Mouse (Mus musculus): ENCODE results near the gene Sphk2. TPM values are rescaled to one million over a fixed set of nuclear protein-coding genes. Genes with fewer than 3 reads are reported as not detected.
A peak's percentile ranks its signal among the peaks of the same experiment; 100 is the strongest.

Gene Sphk2
- polyA plus RNA-seq, 1 experiment from 2014 or later, result 23.9 TPM

GRCm38 (mm10) chr7:45703521-45704033 lies 14.2 kb downstream of the Sphk2 start:
- H3K4me2 ChIP-seq (ENCODE audit: low read length), result peak overlapping the region; percentile 98
- H3K27me3 ChIP-seq (replicated peaks; ENCODE audit: control insufficient read depth, insufficient read depth, low read length), result no peaks in the 10 kb centered on the region
- peak overlapping the region; percentile 64 for H3K9ac ChIP-seq (ENCODE audit: low read depth, low read length)
- no peak; the same call in 1 of the 2 replicates for ATAC-seq
- 35% methylated on average over 12 of the region's 12 CpGs for WGBS
- H3K27ac ChIP-seq (ENCODE audit: low read depth, low read length), result peak overlapping the region; percentile 83
- H3K4me1 ChIP-seq (ENCODE audit: control insufficient read depth, insufficient read depth, low read depth, low read length), result peaks cover 60% of the 10 kb centered on the region
- peak overlapping the region; percentile 62 for H3K4me3 ChIP-seq (ENCODE audit: low read length)
- H3K36me3 ChIP-seq (ENCODE audit: control insufficient read depth, insufficient read depth, low read length), result no peaks in the 10 kb centered on the region
- H3K9me3 ChIP-seq (ENCODE audit: control insufficient read depth, low read length), result no peaks in the 10 kb centered on the region

DNA sequence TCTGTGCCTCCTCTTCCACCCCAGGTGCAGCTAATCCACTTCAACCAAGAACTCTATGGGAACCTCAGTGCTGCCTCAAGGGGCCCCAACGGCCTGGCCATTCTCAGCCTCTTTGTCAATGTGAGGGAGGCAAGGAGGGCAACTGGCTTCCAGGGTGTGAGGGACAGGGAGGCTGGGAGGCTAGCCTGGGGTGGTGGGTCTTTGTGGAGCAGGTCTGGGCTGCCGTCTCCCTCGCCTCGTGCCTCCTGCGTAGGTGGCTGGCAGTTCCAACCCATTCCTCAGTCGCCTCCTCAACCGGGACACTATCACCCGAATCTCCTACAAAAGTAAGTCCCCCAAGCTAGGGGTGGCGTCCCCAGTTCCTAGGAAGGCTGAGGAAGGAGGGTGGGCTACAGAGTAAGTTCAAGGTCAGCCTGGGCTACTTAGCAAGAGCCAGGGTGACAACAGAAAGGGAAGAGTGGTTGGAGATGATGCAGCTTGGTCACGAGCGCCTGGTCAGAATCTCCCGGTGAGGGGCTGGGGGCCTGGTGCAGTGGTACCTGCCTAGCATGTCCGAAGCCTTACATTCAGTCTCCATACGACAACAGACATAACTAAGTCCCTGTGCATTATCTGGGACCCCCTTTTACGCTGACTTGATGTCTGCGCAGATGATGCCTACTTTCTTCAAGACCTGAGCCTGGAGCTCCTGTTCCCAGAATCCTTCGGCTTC lies 14.8 kb downstream of the Sphk2 start:
- Histone ChIP-seq H3K4me2 (ENCODE audit: low read length) (peak overlapping the region; percentile 98), H3K4me1 (ENCODE audit: control insufficient read depth, insufficient read depth, low read depth, low read length) (peaks cover 54% of the 10 kb centered on the region), H3K27ac (ENCODE audit: low read depth, low read length) (no peak overlapping the region; the same call in 1 of the 2 replicates), H3K36me3 (ENCODE audit: control insufficient read depth, insufficient read depth, low read length) (no peaks in the 10 kb centered on the region), H3K4me3 (ENCODE audit: low read length) (no peak overlapping the region), H3K27me3 (replicated peaks; ENCODE audit: control insufficient read depth, insufficient read depth, low read length) (0 out of 2 replicates have a peak, but pooled peaks cover 2% of the 10 kb centered on the region), H3K9me3 (ENCODE audit: control insufficient read depth, low read length) (no peaks in the 10 kb centered on the region), H3K9ac (ENCODE audit: low read depth, low read length) (no peak overlapping the region)
- no peak for ATAC-seq
- 89% methylated on average over 17 of the region's 17 CpGs for WGBS

DNA sequence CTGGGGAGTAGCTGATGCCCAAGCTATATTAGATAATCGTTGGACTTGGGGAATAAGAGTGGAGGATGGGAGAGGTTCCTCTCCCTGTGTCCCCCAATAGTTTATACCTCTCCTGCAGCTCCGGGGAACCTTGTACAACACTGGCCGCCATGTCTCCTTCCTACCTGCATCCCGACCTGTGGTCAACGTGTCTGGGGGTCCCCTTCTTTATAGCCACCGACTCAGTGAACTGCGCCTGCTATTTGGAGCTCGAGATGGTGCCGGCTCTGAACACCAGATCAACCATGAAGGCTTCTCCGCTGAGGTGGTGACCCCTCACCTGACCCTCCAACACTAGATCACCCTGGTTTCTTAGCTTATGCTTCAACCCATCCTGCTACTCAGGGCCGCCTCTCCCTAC lies 15.5 kb downstream of the Sphk2 start:
- peaks cover 47% of the 10 kb centered on the region for H3K4me1 ChIP-seq (ENCODE audit: control insufficient read depth, insufficient read depth, low read depth, low read length)
- no peak overlapping the region for H3K27ac ChIP-seq (ENCODE audit: low read depth, low read length)
- no peak overlapping the region for H3K9ac ChIP-seq (ENCODE audit: low read depth, low read length)
- H3K4me2 ChIP-seq (ENCODE audit: low read length), result no peak overlapping the region
- H3K9me3 ChIP-seq (ENCODE audit: control insufficient read depth, low read length), result no peaks in the 10 kb centered on the region
- no peak overlapping the region for H3K4me3 ChIP-seq (ENCODE audit: low read length)
- 87% methylated on average over 11 of the region's 11 CpGs for WGBS
- no peaks in the 10 kb centered on the region for H3K36me3 ChIP-seq (ENCODE audit: control insufficient read depth, insufficient read depth, low read length)
- ATAC-seq, result no peak
- H3K27me3 ChIP-seq (replicated peaks; ENCODE audit: control insufficient read depth, insufficient read depth, low read length), result 0 out of 2 replicates have a peak, but pooled peaks cover 2% of the 10 kb centered on the region

- Histone ChIP-seq H3K4me1 (ENCODE audit: control insufficient read depth, insufficient read depth, low read depth, low read length) (peaks cover 40% of the 10 kb centered on the region), H3K4me3 (ENCODE audit: low read length) (no peak overlapping the region), H3K36me3 (ENCODE audit: control insufficient read depth, insufficient read depth, low read length) (no peaks in the 10 kb centered on the region), H3K27ac (ENCODE audit: low read depth, low read length) (no peak overlapping the region), H3K9me3 (ENCODE audit: control insufficient read depth, low read length) (no peaks in the 10 kb centered on the region), H3K9ac (ENCODE audit: low read depth, low read length) (no peak overlapping the region), H3K27me3 (replicated peaks; ENCODE audit: control insufficient read depth, insufficient read depth, low read length) (0 out of 2 replicates have a peak, but pooled peaks cover 2% of the 10 kb centered on the region), H3K4me2 (ENCODE audit: low read length) (peak overlapping the region; percentile 62)
- ATAC-seq, result no peak
- WGBS, result 85% methylated on average over 11 of the region's 11 CpGs
Observed at GRCm38 (mm10) chr7:45701607-45702006, 16.2 kb downstream of the Sphk2 start.

- no peaks in the 10 kb centered on the region for H3K9me3 ChIP-seq (ENCODE audit: control insufficient read depth, low read length)
- H3K4me3 ChIP-seq (ENCODE audit: low read length), result peak overlapping the region; percentile 63
- WGBS, result 30% methylated on average over 11 of the region's 11 CpGs
- H3K4me1 ChIP-seq (ENCODE audit: control insufficient read depth, insufficient read depth, low read depth, low read length), result peaks cover 35% of the 10 kb centered on the region
- peak overlapping the region; percentile 85 for H3K27ac ChIP-seq (ENCODE audit: low read depth, low read length)
- H3K4me2 ChIP-seq (ENCODE audit: low read length), result peak overlapping the region; percentile 62
- H3K9ac ChIP-seq (ENCODE audit: low read depth, low read length), result peak overlapping the region; percentile 54
- 0 out of 2 replicates have a peak, but pooled peaks cover 2% of the 10 kb centered on the region for H3K27me3 ChIP-seq (replicated peaks; ENCODE audit: control insufficient read depth, insufficient read depth, low read length)
- no peaks in the 10 kb centered on the region for H3K36me3 ChIP-seq (ENCODE audit: control insufficient read depth, insufficient read depth, low read length)
- ATAC-seq, result no peak
Observed at GRCm38 (mm10) chr7:45701072-45701471, 16.7 kb downstream of the Sphk2 start.

GRCm38 (mm10) chr7:45700301-45701015 lies 17.3 kb downstream of the Sphk2 start:
- Histone ChIP-seq H3K27ac (ENCODE audit: low read depth, low read length) (peak overlapping the region; percentile 85), H3K27me3 (replicated peaks; ENCODE audit: control insufficient read depth, insufficient read depth, low read length) (0 out of 2 replicates have a peak, but pooled peaks cover 2% of the 10 kb centered on the region), H3K4me1 (ENCODE audit: control insufficient read depth, insufficient read depth, low read depth, low read length) (peaks cover 29% of the 10 kb centered on the region), H3K4me3 (ENCODE audit: low read length) (peak overlapping the region; percentile 63), H3K9me3 (ENCODE audit: control insufficient read depth, low read length) (no peaks in the 10 kb centered on the region), H3K36me3 (ENCODE audit: control insufficient read depth, insufficient read depth, low read length) (no peaks in the 10 kb centered on the region), H3K9ac (ENCODE audit: low read depth, low read length) (peak overlapping the region; percentile 85), H3K4me2 (ENCODE audit: low read length) (peak overlapping the region; percentile 62)
- WGBS, result under 1% methylated on average over 20 of the region's 20 CpGs
- no peak for ATAC-seq

GRCm38 (mm10) chr7:45699523-45700141 lies 18.2 kb downstream of the Sphk2 start, which contains the start of gene Car11:
TSS of gene Car11 (plus strand) at chr7:45699843.
- Histone ChIP-seq H3K9me3 (ENCODE audit: control insufficient read depth, low read length) (no peaks in the 10 kb centered on the region), H3K4me3 (ENCODE audit: low read length) (peak within 1 kb of the TSS; percentile 63), H3K27ac (ENCODE audit: low read depth, low read length) (peak within 1 kb of the TSS; percentile 85), H3K9ac (ENCODE audit: low read depth, low read length) (peak within 1 kb of the TSS; percentile 85), H3K27me3 (replicated peaks; ENCODE audit: control insufficient read depth, insufficient read depth, low read length) (0 out of 2 replicates have a peak, but pooled peaks cover 2% of the 10 kb centered on the region), H3K36me3 (ENCODE audit: control insufficient read depth, insufficient read depth, low read length) (no peaks in the 10 kb centered on the region), H3K4me1 (ENCODE audit: control insufficient read depth, insufficient read depth, low read depth, low read length) (peaks cover 25% of the 10 kb centered on the region), H3K4me2 (ENCODE audit: low read length) (peak within 1 kb of the TSS; percentile 62)
- 1% methylated on average over 26 of the region's 36 CpGs for WGBS
- ATAC-seq, result peak; percentile 1; the same call in 1 of the 2 replicates

DNA sequence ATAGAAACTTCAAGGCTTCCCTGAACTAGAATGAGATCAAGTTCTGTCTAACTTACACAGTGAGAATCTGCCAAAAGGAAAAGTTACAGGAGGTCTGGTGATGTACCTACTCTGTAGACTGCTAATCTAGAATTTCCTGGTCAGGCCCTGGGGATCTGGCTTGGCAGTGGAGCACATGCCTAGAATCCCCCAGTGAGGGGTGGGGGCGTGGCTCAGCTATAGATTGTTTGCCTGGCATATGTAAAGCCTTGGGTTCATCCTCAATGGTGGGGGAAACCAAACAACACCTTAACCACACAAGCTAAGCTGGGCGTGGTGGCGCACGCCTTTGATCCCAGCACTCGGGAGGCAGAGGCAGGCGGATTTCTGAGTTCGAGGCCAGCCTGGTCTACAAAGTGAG lies 19.9 kb downstream of the Sphk2 start:
- H3K9ac ChIP-seq (ENCODE audit: low read depth, low read length), result no peak overlapping the region
- 87% methylated on average over 7 of the region's 7 CpGs for WGBS
- H3K4me3 ChIP-seq (ENCODE audit: low read length), result no peak overlapping the region
- H3K27ac ChIP-seq (ENCODE audit: low read depth, low read length), result no peak overlapping the region
- H3K4me2 ChIP-seq (ENCODE audit: low read length), result no peak overlapping the region
- H3K4me1 ChIP-seq (ENCODE audit: control insufficient read depth, insufficient read depth, low read depth, low read length), result peaks cover 13% of the 10 kb centered on the region
- H3K36me3 ChIP-seq (ENCODE audit: control insufficient read depth, insufficient read depth, low read length), result no peaks in the 10 kb centered on the region
- no peak for ATAC-seq
- H3K9me3 ChIP-seq (ENCODE audit: control insufficient read depth, low read length), result no peaks in the 10 kb centered on the region
- H3K27me3 ChIP-seq (replicated peaks; ENCODE audit: control insufficient read depth, insufficient read depth, low read length), result 0 out of 2 replicates have a peak, but pooled peaks cover 2% of the 10 kb centered on the region

Measured in hindbrain, embryonic 16.5 days (tissue).